18 mouse cellular contexts compared by ENCODE assay signal in genomic region chr1:144314382-144314781, GRCm38 (mm10).
"Had no signal": no experiment of that assay in that cellular context is flagged by ENCODE, and none has a peak within 500 bp of the region (broad histone marks: within the 10 kb centered on the region; RNA-seq: fewer than 3 reads in every experiment).

No protein-coding gene starts in this region.

- H3K4me1 ChIP-seq: limb, embryonic 12.5 days; limb, embryonic 15.5 days; midbrain, embryonic 12.5 days; midbrain, embryonic 15.5 days had no signal

- H3K4me2 ChIP-seq: limb, embryonic 12.5 days; limb, embryonic 15.5 days; liver, embryonic 11.5 days; lung, embryonic 14.5 days; midbrain, embryonic 12.5 days; midbrain, embryonic 15.5 days had no signal

- H3K4me3 ChIP-seq: limb, embryonic 12.5 days; limb, embryonic 15.5 days; midbrain, embryonic 12.5 days; midbrain, embryonic 15.5 days had no signal

- DNase-seq: kidney, adult 8-10 months; kidney, postnatal 14 days; kidney, postnatal 4 days; left cerebral cortex, postnatal 4 days; liver, postnatal 0 days; lung, embryonic 14.5 days; thymus, adult 18-20 months; thymus, postnatal 14 days; thymus, postnatal 4 days had no signal

- H3K9ac ChIP-seq: limb, embryonic 12.5 days; limb, embryonic 15.5 days; liver, embryonic 14.5 days; liver, postnatal 0 days; lung, embryonic 14.5 days; midbrain, embryonic 12.5 days; midbrain, embryonic 15.5 days had no signal

- H3K9me3 ChIP-seq: limb, embryonic 12.5 days; limb, embryonic 15.5 days; midbrain, embryonic 12.5 days; midbrain, embryonic 15.5 days had no signal

- H3K27me3 ChIP-seq: limb, embryonic 12.5 days; limb, embryonic 15.5 days; midbrain, embryonic 12.5 days; midbrain, embryonic 15.5 days had no signal

- H3K36me3 ChIP-seq: limb, embryonic 12.5 days; limb, embryonic 15.5 days; midbrain, embryonic 12.5 days; midbrain, embryonic 15.5 days had no signal

- ATAC-seq: intestine, postnatal 0 days; liver, postnatal 0 days; lung, postnatal 0 days; midbrain, embryonic 15.5 days had no signal

- H3K27ac ChIP-seq: limb, embryonic 12.5 days; limb, embryonic 15.5 days; liver, embryonic 14.5 days; macrophage; midbrain, embryonic 12.5 days; midbrain, embryonic 15.5 days had no signal
